Mouse (Mus musculus) limb, embryonic 14.5 days (tissue): ENCODE measurements around the gene A1bg. TPM values are rescaled to one million over a fixed set of nuclear protein-coding genes. Genes with fewer than 3 reads are reported as not detected.

Source experiments
- ATAC-seq: fragments of 200-750 bp; cut with Nextera tagmentation; 2 replicates; pipeline ENCODE4 v1.8.0; 2017; ENCODE audit warnings: low read depth, moderate number of reproducible peaks, moderate TSS enrichment; ENCODE audit not compliant: low FRiP score
- DNase-seq: peaks from one replicate; pipeline ENCODE4 v3.0.0-alpha.2; 2015; ENCODE audit warnings: low spot score
- H3K27ac ChIP-seq: fragments of 300-500 bp; sonication (generic); replicated peaks from 2 replicates; pipeline ENCODE4 v1.5.1; 2014; ENCODE audit warnings: low read depth, mild to moderate bottlenecking, low read length, moderate library complexity, mixed read lengths
- H3K27me3 ChIP-seq: fragments of 300-500 bp; sonication (generic); 2 replicates; pipeline ENCODE4 v1.6.1; 2014; ENCODE audit warnings: low read length, mixed read lengths; ENCODE audit not compliant: control insufficient read depth, insufficient read depth
- H3K36me3 ChIP-seq: fragments of 300-500 bp; sonication (generic); 2 replicates; pipeline ENCODE4 v1.6.1; 2014; ENCODE audit warnings: mild to moderate bottlenecking, low read length, moderate library complexity, mixed read lengths; ENCODE audit not compliant: control insufficient read depth, insufficient read depth
- H3K4me1 ChIP-seq: fragments of 300-500 bp; sonication (generic); 2 replicates; pipeline ENCODE4 v1.6.1; 2014; ENCODE audit warnings: antibody characterized with exemption, low read length, mixed read lengths; ENCODE audit not compliant: control insufficient read depth, insufficient read depth
- H3K4me2 ChIP-seq: fragments of 300-500 bp; sonication (generic); replicated peaks from 2 replicates; pipeline ENCODE4 v1.6.1; 2014; ENCODE audit warnings: low read depth, mild to moderate bottlenecking, low read length, moderate library complexity; ENCODE audit not compliant: severe bottlenecking
- H3K4me3 ChIP-seq: fragments of 300-500 bp; sonication (generic); replicated peaks from 2 replicates; pipeline ENCODE4 v1.5.1; 2014; ENCODE audit warnings: low read length
- H3K9ac ChIP-seq: fragments of 300-500 bp; sonication (generic); 2 replicates; pipeline ENCODE4 v1.6.1; 2014; ENCODE audit warnings: mild to moderate bottlenecking, low read depth, low read length, moderate library complexity; ENCODE audit not compliant: severe bottlenecking
- H3K9me3 ChIP-seq: fragments of 300-500 bp; sonication (generic); 2 replicates; pipeline ENCODE4 v1.6.1; 2016; ENCODE audit warnings: low read length; ENCODE audit not compliant: control insufficient read depth
- POLR2A ChIP-seq: fragments of 200-500 bp; IDR thresholded peaks from 2 replicates; pipeline ENCODE4 v1.8.0; 2012; ENCODE audit warnings: inconsistent platforms, mild to moderate bottlenecking, moderate library complexity, borderline replicate concordance; ENCODE audit not compliant: insufficient read depth, insufficient read length; ENCODE audit errors: extremely low read depth
- WGBS: fragments of 180-500 bp; shearing (Covaris S2); extraction: QIAGEN DNeasy Blood & Tissue Kit; methylation state at CpG from one replicate; pipeline ENCODE4 v1.1.7; 2014; 5-methylcytosine and 5-hydroxymethylcytosine counted together
- polyA plus RNA-seq, 2 experiments: library from polyadenylated mRNA; depleted of rRNA in 1 of 2; stranded (reverse) in 1 of 2; unstranded in 1 of 2; fragments of >200 nt; fragmentation: Nextera tagmentation in 1 of 2; extraction: Ambion mirVana in 1 of 2; gene quantifications; 2 replicates each; pipeline versions ENCODE4 v1.2.1 to v1.2.3; 2012 to 2014

A1bg gene
- polyA plus RNA-seq, 2 experiments: not detected

DNA sequence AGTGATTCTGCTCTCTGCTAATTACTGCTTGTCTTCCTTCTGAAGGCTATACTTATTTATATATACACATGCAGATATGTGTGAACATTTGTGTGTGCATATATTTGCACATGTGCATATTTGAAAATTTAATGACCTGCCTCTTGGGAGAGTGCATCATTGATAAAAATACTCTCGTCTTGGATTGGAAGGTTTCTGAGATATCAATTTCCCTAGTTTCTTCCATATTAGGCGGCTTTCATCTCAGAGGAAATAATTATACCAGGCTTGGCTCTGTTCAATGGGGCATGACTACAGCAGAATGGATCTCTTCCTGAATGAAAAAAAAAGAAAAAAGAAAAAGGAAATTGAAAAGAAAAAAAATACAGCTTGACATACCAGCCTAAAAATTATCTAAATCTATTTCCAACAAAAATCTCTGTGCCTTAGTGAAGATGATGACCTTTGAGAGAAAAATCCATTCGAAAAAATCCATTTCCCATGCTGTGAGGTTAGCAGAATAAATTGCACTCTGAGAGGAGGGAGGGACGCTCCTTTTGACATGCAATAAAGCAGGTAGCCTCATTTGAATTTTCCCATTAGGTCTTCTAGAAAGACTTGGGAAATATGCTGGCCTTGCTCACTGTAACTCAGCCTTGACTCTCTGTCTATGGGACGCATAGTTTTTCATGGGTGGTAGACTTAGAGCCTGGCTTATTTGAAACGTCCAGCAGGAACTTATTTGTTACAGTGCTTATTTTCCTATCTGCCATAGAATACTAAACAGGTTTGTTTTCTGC, 24.4 kb downstream of the A1bg start:
- ATAC-seq (no peak), DNase-seq (no peak)
- no peak for TF ChIP-seq POLR2A
- Histone ChIP-seq H3K4me1 (no peaks in the 10 kb centered on the region), H3K9ac (no peak overlapping the region), H3K27ac (no peak overlapping the region), H3K4me2 (no peak overlapping the region), H3K9me3 (no peaks in the 10 kb centered on the region), H3K4me3 (no peak overlapping the region), H3K27me3 (no peaks in the 10 kb centered on the region), H3K36me3 (no peaks in the 10 kb centered on the region)
- 70% methylated on average over 6 of the region's 6 CpGs for WGBS

- Histone ChIP-seq H3K9me3 (no peaks in the 10 kb centered on the region), H3K36me3 (no peaks in the 10 kb centered on the region), H3K9ac (no peak overlapping the region), H3K27ac (no peak overlapping the region), H3K4me1 (no peaks in the 10 kb centered on the region), H3K4me2 (no peak overlapping the region), H3K4me3 (no peak overlapping the region), H3K27me3 (no peaks in the 10 kb centered on the region)
- TF ChIP-seq POLR2A: no peak
- WGBS: 79% methylated on average over 2 of the region's 2 CpGs
- DNase-seq (no peak), ATAC-seq (no peak)
Observed at GRCm38 (mm10) chr15:60896040-60896439, 26.8 kb downstream of the A1bg start.

- ATAC-seq (no peak), DNase-seq (no peak)
- Histone ChIP-seq H3K4me3 (no peak overlapping the region), H3K4me2 (no peak overlapping the region), H3K4me1 (no peaks in the 10 kb centered on the region), H3K27me3 (no peaks in the 10 kb centered on the region), H3K27ac (no peak overlapping the region), H3K9me3 (no peaks in the 10 kb centered on the region), H3K36me3 (no peaks in the 10 kb centered on the region), H3K9ac (no peak overlapping the region)
- TF ChIP-seq POLR2A: no peak
- WGBS: 82% methylated on average over 3 of the region's 3 CpGs
Observed at GRCm38 (mm10) chr15:60892976-60893463, 29.8 kb downstream of the A1bg start.

DNA sequence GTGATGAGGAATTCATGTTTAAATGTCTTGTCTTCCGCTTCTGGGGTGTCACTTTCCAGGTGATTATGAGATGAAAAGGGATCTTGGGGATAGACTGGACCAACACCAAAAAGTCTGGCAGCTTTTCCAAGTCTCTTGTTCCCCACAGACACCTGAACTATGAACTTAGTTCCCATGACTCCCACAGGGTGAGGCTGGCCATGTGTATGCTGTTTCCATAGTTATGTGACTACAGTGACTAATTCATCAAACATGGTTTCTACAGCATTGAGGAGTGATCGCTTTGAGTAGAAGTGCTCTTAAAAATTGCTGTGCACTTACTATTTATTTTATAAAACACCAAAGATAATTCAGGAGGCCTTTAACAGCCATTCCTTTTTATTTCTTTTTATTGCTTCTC, 34.1 kb downstream of the A1bg start:
- DNase-seq (no peak), ATAC-seq (no peak)
- no peak overlapping the region for H3K4me3 ChIP-seq

GRCm38 (mm10) chr15:60875721-60876120, 47.1 kb downstream of the A1bg start:
- no peak for TF ChIP-seq POLR2A
- ATAC-seq (no peak), DNase-seq (no peak)
- Histone ChIP-seq H3K27ac (no peak overlapping the region), H3K4me3 (no peak overlapping the region), H3K4me2 (no peak overlapping the region), H3K9ac (no peak overlapping the region), H3K9me3 (no peaks in the 10 kb centered on the region), H3K27me3 (no peaks in the 10 kb centered on the region), H3K36me3 (no peaks in the 10 kb centered on the region), H3K4me1 (no peaks in the 10 kb centered on the region)
- WGBS: 85% methylated on average over 6 of the region's 6 CpGs

More for the DNA sequence above, 34.1 kb downstream of the A1bg start:
- no peaks in the 10 kb centered on the region for H3K36me3 ChIP-seq
- H3K4me2 ChIP-seq: no peak overlapping the region
- H3K9ac ChIP-seq: no peak overlapping the region
- H3K9me3 ChIP-seq: no peaks in the 10 kb centered on the region
- H3K4me1 ChIP-seq: no peaks in the 10 kb centered on the region
- no peak for TF ChIP-seq POLR2A
- H3K27ac ChIP-seq: no peak overlapping the region
- no peaks in the 10 kb centered on the region for H3K27me3 ChIP-seq
- WGBS: 75% methylated on average over 2 of the region's 2 CpGs
